Mouse (Mus musculus): ENCODE measurements around the gene Oser1. TPM values are rescaled to one million over a fixed set of nuclear protein-coding genes. Genes with fewer than 3 reads are reported as not detected.

Oser1 gene
- 44.6 TPM for polyA plus RNA-seq (2012; fragmentation: generic; extraction: Trizol)
- long read RNA-seq, experiment 1, transcript Oser1-201 (4 exons, 1,620 nt) = major isoform, 65 of 70 reads
- long read RNA-seq, experiment 1, partial matches to known transcripts = 0 of 70 reads
- long read RNA-seq, experiment 1, other reads (novel, unspliced or antisense) = 5 of 70 reads
- long read RNA-seq, experiment 2, transcript Oser1-201 (4 exons, 1,620 nt) = major isoform, 191 of 195 reads
- long read RNA-seq, experiment 2, partial matches to known transcripts = 0 of 195 reads
- long read RNA-seq, experiment 2, other reads (novel, unspliced or antisense) = 3 of 195 reads

GRCm38 (mm10) chr2:163424597-163424996, at the start of gene Oser1:
Gene Oser1 (minus strand): TSS chr2:163424697.
- H3K79me2 ChIP-seq (ENCODE audit: control insufficient read depth, insufficient read depth) = peaks cover 23% of the 10 kb centered on the region
- no peak within 1 kb of the TSS for H3ac ChIP-seq (ENCODE audit: control insufficient read depth, insufficient read length, low read depth)
- no peaks in the 10 kb centered on the region for H3K36me3 ChIP-seq (ENCODE audit: control insufficient read depth, insufficient read depth)
- H3K27me3 ChIP-seq (ENCODE audit: control insufficient read depth, insufficient read depth, insufficient read length) = no peaks in the 10 kb centered on the region
- TF ChIP-seq MAX (IDR thresholded peaks at IDR 0.05) (no peak), FOSL1 (IDR thresholded peaks at IDR 0.05; ENCODE audit: insufficient read depth, low read length, poor library complexity, severe bottlenecking) (no peak), CEBPB (IDR thresholded peaks at IDR 0.05; ENCODE audit: low read depth) (no peak), MYOG (IDR thresholded peaks at IDR 0.05; ENCODE audit: control insufficient read depth, extremely low read depth, insufficient read length) (no peak), CTCF (IDR thresholded peaks at IDR 0.05; ENCODE audit: control insufficient read depth, insufficient read depth, insufficient read length) (no peak), USF1 (IDR thresholded peaks at IDR 0.05; ENCODE audit: low read depth) (no peak)
- H3K79me3 ChIP-seq (ENCODE audit: low read depth) = peaks cover 12% of the 10 kb centered on the region
- no peak within 1 kb of the TSS for H3K4me3 ChIP-seq (ENCODE audit: insufficient read depth, poor library complexity, severe bottlenecking)

- peaks cover 16% of the 10 kb centered on the region for H3K79me2 ChIP-seq (ENCODE audit: control insufficient read depth, insufficient read depth)
- peak within 1 kb of the TSS; percentile 70 for H3ac ChIP-seq (ENCODE audit: control insufficient read depth, insufficient read length, low read depth)
- peaks cover 21% of the 10 kb centered on the region for H3K36me3 ChIP-seq (ENCODE audit: control insufficient read depth, insufficient read depth)
- no peaks in the 10 kb centered on the region for H3K27me3 ChIP-seq (ENCODE audit: control insufficient read depth, insufficient read depth, insufficient read length)
- H3K79me3 ChIP-seq (ENCODE audit: low read depth) = peaks cover 4% of the 10 kb centered on the region
- peak; percentile 93 for TF ChIP-seq CTCF (IDR thresholded peaks at IDR 0.05; ENCODE audit: control insufficient read depth, insufficient read depth, insufficient read length)
- TF ChIP-seq USF1 (IDR thresholded peaks at IDR 0.05; ENCODE audit: low read depth) = no peak
- peak; percentile 84 for TF ChIP-seq MAX (IDR thresholded peaks at IDR 0.05)
- peak within 1 kb of the TSS; percentile 87 for H3K4me3 ChIP-seq (ENCODE audit: insufficient read depth, poor library complexity, severe bottlenecking)
Observed at GRCm38 (mm10) chr2:163472466-163472851, 48.0 kb upstream of the Oser1 start, which contains the start of gene Fitm2. Gene Fitm2 (minus strand): TSS chr2:163472629.

- peaks cover 4% of the 10 kb centered on the region for H3K79me3 ChIP-seq (ENCODE audit: low read depth)
Observed at GRCm38 (mm10) chr2:163471710-163472465, 47.4 kb upstream of the Oser1 start.

GRCm38 (mm10) chr2:163471136-163471535, 46.6 kb upstream of the Oser1 start:
- H3K36me3 ChIP-seq (ENCODE audit: control insufficient read depth, insufficient read depth) = peaks cover 21% of the 10 kb centered on the region
- H3K79me2 ChIP-seq (ENCODE audit: control insufficient read depth, insufficient read depth) = peaks cover 16% of the 10 kb centered on the region
- H3ac ChIP-seq (ENCODE audit: control insufficient read depth, insufficient read length, low read depth) = peak overlapping the region; percentile 20
- peaks cover 4% of the 10 kb centered on the region for H3K79me3 ChIP-seq (ENCODE audit: low read depth)
- H3K27me3 ChIP-seq (ENCODE audit: control insufficient read depth, insufficient read depth, insufficient read length) = no peaks in the 10 kb centered on the region
- TF ChIP-seq FOSL1 (IDR thresholded peaks at IDR 0.05; ENCODE audit: insufficient read depth, low read length, poor library complexity, severe bottlenecking) (no peak), MYOD1 (IDR thresholded peaks at IDR 0.05; ENCODE audit: control insufficient read depth, insufficient read length, low read depth) (no peak), MYOG (IDR thresholded peaks at IDR 0.05; ENCODE audit: control insufficient read depth, extremely low read depth, insufficient read length) (no peak), USF1 (IDR thresholded peaks at IDR 0.05; ENCODE audit: low read depth) (no peak), MAX (IDR thresholded peaks at IDR 0.05) (no peak), CEBPB (IDR thresholded peaks at IDR 0.05; ENCODE audit: low read depth) (no peak), CTCF (IDR thresholded peaks at IDR 0.05; ENCODE audit: control insufficient read depth, insufficient read depth, insufficient read length) (no peak)
- H3K4me3 ChIP-seq (ENCODE audit: insufficient read depth, poor library complexity, severe bottlenecking) = peak overlapping the region; percentile 87

More at GRCm38 (mm10) chr2:163471710-163472465, 47.4 kb upstream of the Oser1 start:
- TF ChIP-seq CTCF (IDR thresholded peaks at IDR 0.05; ENCODE audit: control insufficient read depth, insufficient read depth, insufficient read length) (no peak), MYOG (IDR thresholded peaks at IDR 0.05; ENCODE audit: control insufficient read depth, extremely low read depth, insufficient read length) (no peak), MAX (IDR thresholded peaks at IDR 0.05) (no peak), CEBPB (IDR thresholded peaks at IDR 0.05; ENCODE audit: low read depth) (peak; percentile 58)
- H3K36me3 ChIP-seq (ENCODE audit: control insufficient read depth, insufficient read depth) = peaks cover 21% of the 10 kb centered on the region
- H3K4me3 ChIP-seq (ENCODE audit: insufficient read depth, poor library complexity, severe bottlenecking) = peak overlapping the region; percentile 87
- peak overlapping the region; percentile 70 for H3ac ChIP-seq (ENCODE audit: control insufficient read depth, insufficient read length, low read depth)
- H3K27me3 ChIP-seq (ENCODE audit: control insufficient read depth, insufficient read depth, insufficient read length) = no peaks in the 10 kb centered on the region
- H3K79me2 ChIP-seq (ENCODE audit: control insufficient read depth, insufficient read depth) = peaks cover 16% of the 10 kb centered on the region

- no peak for TF ChIP-seq MYOG (IDR thresholded peaks at IDR 0.05; ENCODE audit: control insufficient read depth, extremely low read depth, insufficient read length)
- no peak for TF ChIP-seq FOSL1 (IDR thresholded peaks at IDR 0.05; ENCODE audit: insufficient read depth, low read length, poor library complexity, severe bottlenecking)
- TF ChIP-seq MYOD1 (IDR thresholded peaks at IDR 0.05; ENCODE audit: control insufficient read depth, insufficient read length, low read depth) = no peak
- no peak for TF ChIP-seq CTCF (IDR thresholded peaks at IDR 0.05; ENCODE audit: control insufficient read depth, insufficient read depth, insufficient read length)
- TF ChIP-seq CEBPB (IDR thresholded peaks at IDR 0.05; ENCODE audit: low read depth) = no peak
- no peak for TF ChIP-seq MAX (IDR thresholded peaks at IDR 0.05)
- no peak for TF ChIP-seq USF1 (IDR thresholded peaks at IDR 0.05; ENCODE audit: low read depth)
- Histone ChIP-seq H3K79me2 (ENCODE audit: control insufficient read depth, insufficient read depth) (peaks cover 16% of the 10 kb centered on the region), H3K79me3 (ENCODE audit: low read depth) (peaks cover 4% of the 10 kb centered on the region), H3K27me3 (ENCODE audit: control insufficient read depth, insufficient read depth, insufficient read length) (no peaks in the 10 kb centered on the region), H3K36me3 (ENCODE audit: control insufficient read depth, insufficient read depth) (peaks cover 21% of the 10 kb centered on the region), H3K4me3 (ENCODE audit: insufficient read depth, poor library complexity, severe bottlenecking) (no peak overlapping the region), H3ac (ENCODE audit: control insufficient read depth, insufficient read length, low read depth) (no peak overlapping the region)
Observed at GRCm38 (mm10) chr2:163469711-163470110, 45.2 kb upstream of the Oser1 start.
